Comparison of ENCODE assay signal across 12 mouse cellular contexts in genomic region chr17:42975312-42975996, GRCm38 (mm10). TPM values are rescaled to one million over a fixed set of nuclear protein-coding genes. Genes with fewer than 3 reads are reported as not detected.
DNase-seq lines count a peak whose midpoint lies in the region; ATAC-seq and TF ChIP-seq lines count a peak whose summit lies in the region.
"Had no signal": no experiment of that assay in that cellular context is flagged by ENCODE, and none has a peak within 500 bp of the region (broad histone marks: within the 10 kb centered on the region; RNA-seq: fewer than 3 reads in every experiment).

No protein-coding gene starts in this region.

- no peak for TF ChIP-seq EP300 in liver, postnatal 0 days (IDR thresholded peaks at IDR 0.05; ENCODE audit: low read depth)

- no peak for TF ChIP-seq CTCF in liver, postnatal 0 days (IDR thresholded peaks at IDR 0.05; ENCODE audit: low read depth)

- H3K27ac ChIP-seq in limb, embryonic 10.5 days, result no peak overlapping the region
- H3K27ac ChIP-seq in stomach, embryonic 15.5 days, result peak overlapping the region; percentile 35; the same call in 1 of the 2 replicates
- H3K27ac ChIP-seq in liver, postnatal 0 days (ENCODE audit: low read depth), result no peak overlapping the region
- H3K27ac ChIP-seq: midbrain, embryonic 15.5 days had no signal

- no peak overlapping the region for H3K9ac ChIP-seq in stomach, embryonic 15.5 days
- no peak overlapping the region for H3K9ac ChIP-seq in liver, postnatal 0 days (replicated peaks)
- H3K9ac ChIP-seq: midbrain, embryonic 15.5 days had no signal

- no peak overlapping the region for H3K4me3 ChIP-seq in limb, embryonic 10.5 days
- H3K4me3 ChIP-seq in stomach, embryonic 15.5 days (replicated peaks), result no peak overlapping the region
- no peak overlapping the region for H3K4me3 ChIP-seq in liver, postnatal 0 days (ENCODE audit: low read depth, low read length)
- H3K4me3 ChIP-seq: midbrain, embryonic 15.5 days had no signal

- H3K36me3 ChIP-seq in limb, embryonic 10.5 days, result no peaks in the 10 kb centered on the region
- no peaks in the 10 kb centered on the region for H3K36me3 ChIP-seq in stomach, embryonic 15.5 days
- H3K36me3 ChIP-seq in liver, postnatal 0 days (replicated peaks; ENCODE audit: insufficient read depth, low read length), result no peaks in the 10 kb centered on the region
- H3K36me3 ChIP-seq: midbrain, embryonic 15.5 days had no signal

- DNase-seq in heart, adult 11 months, result peak; percentile 91
- no peak for DNase-seq in heart, adult 8-10 months (ENCODE audit: low spot score)
- DNase-seq in ovary, adult 18-20 months (ENCODE audit: low spot score), result peak; percentile 15
- DNase-seq in ovary, postnatal 36 days (ENCODE audit: low spot score), result no peak
- DNase-seq in limb, embryonic 10.5 days (ENCODE audit: low spot score), result peak; percentile 23
- DNase-seq in liver, postnatal 0 days, result no peak
- DNase-seq in embryo, embryonic 10 days (ENCODE audit: low spot score), result no peak
- DNase-seq: cerebellum, adult 9-10 months had no signal

- H3K4me1 ChIP-seq in limb, embryonic 10.5 days, result peaks cover 3% of the 10 kb centered on the region; the same call in 1 of the 2 replicates
- 0 out of 2 replicates have a peak, but pooled peaks cover 8% of the 10 kb centered on the region for H3K4me1 ChIP-seq in stomach, embryonic 15.5 days
- H3K4me1 ChIP-seq in liver, postnatal 0 days (ENCODE audit: insufficient read depth), result no peaks in the 10 kb centered on the region
- H3K4me1 ChIP-seq: midbrain, embryonic 15.5 days had no signal

- no peak overlapping the region for H3K4me2 ChIP-seq in stomach, embryonic 15.5 days
- H3K4me2 ChIP-seq in liver, postnatal 0 days (ENCODE audit: low read depth, low read length), result no peak overlapping the region
- H3K4me2 ChIP-seq: midbrain, embryonic 15.5 days had no signal

- WGBS in limb, embryonic 10.5 days, result 90% methylated on average over 18 of the region's 18 CpGs
- 46% methylated on average over 18 of the region's 18 CpGs for WGBS in stomach, embryonic 15.5 days
- 58% methylated on average over 18 of the region's 18 CpGs for WGBS in liver, postnatal 0 days (ENCODE audit: insufficient replicate concordance)

- no peak for ATAC-seq in stomach, embryonic 15.5 days (ENCODE audit: insufficient read depth, low FRiP score, low read depth)
- no peak for ATAC-seq in liver, postnatal 0 days
- ATAC-seq: CD4-positive, CD25-positive, alpha-beta regulatory T cell, adult 4 months; hindbrain, embryonic 16.5 days; midbrain, embryonic 15.5 days had no signal

- no peaks in the 10 kb centered on the region for H3K27me3 ChIP-seq in limb, embryonic 10.5 days (ENCODE audit: low read depth, poor library complexity, severe bottlenecking)
- H3K27me3 ChIP-seq in stomach, embryonic 15.5 days (replicated peaks), result no peaks in the 10 kb centered on the region
- H3K27me3 ChIP-seq in liver, postnatal 0 days (ENCODE audit: insufficient read depth, low read length), result no peaks in the 10 kb centered on the region
- H3K27me3 ChIP-seq: midbrain, embryonic 15.5 days had no signal

- H3K9me3 ChIP-seq in limb, embryonic 10.5 days (replicated peaks), result no peaks in the 10 kb centered on the region
- H3K9me3 ChIP-seq in stomach, embryonic 15.5 days, result no peaks in the 10 kb centered on the region
- H3K9me3 ChIP-seq in liver, postnatal 0 days (ENCODE audit: low read length), result no peaks in the 10 kb centered on the region
- H3K9me3 ChIP-seq: midbrain, embryonic 15.5 days had no signal

RNA-seq across cellular contexts. Expression of gene Tnfrsf21, which starts 40.9 kb away (rescaled TPM):
- total RNA-seq in heart, adult 8-10 months (2022), result 10 to 100 TPM in 2 of 4 experiments, 1 to 10 TPM in 2; 7.1 to 13.9 (median 10.4) TPM
- 18.0 and 20.2 TPM in 2 replicates for polyA plus RNA-seq in limb, embryonic 10.5 days (2016; fragmentation: Nextera tagmentation; extraction: Ambion mirVana)
- 30.9 and 31.2 TPM in 2 replicates for polyA plus RNA-seq in stomach, embryonic 15.5 days (2015; fragmentation: Nextera tagmentation; extraction: Ambion mirVana)
- polyA plus RNA-seq in liver, postnatal 0 days (2015; fragmentation: Nextera tagmentation; extraction: Ambion mirVana), result 11.7 and 15.4 TPM in 2 replicates

Comparison
In these comparisons a context has a peak if more than half of its experiments do, and no peak if none do; other contexts are left out.
1. DNase-seq: peak in heart, adult 11 months (single experiment), ovary, adult 18-20 months (single experiment) and limb, embryonic 10.5 days (single experiment); none in heart, adult 8-10 months (single experiment), ovary, postnatal 36 days (single experiment), liver, postnatal 0 days (single experiment) and embryo, embryonic 10 days (single experiment).